Mouse (Mus musculus) C2C12 (cell line): ENCODE measurements around the gene Glrx3. TPM values are rescaled to one million over a fixed set of nuclear protein-coding genes. Genes with fewer than 3 reads are reported as not detected.

Experiments
- H3K27me3 ChIP-seq: one replicate; pipeline ENCODE4 v1.6.1; 2011; ENCODE audit not compliant: control insufficient read depth, insufficient read depth, insufficient read length
- H3K36me3 ChIP-seq: one replicate; pipeline ENCODE4 v1.6.1; 2011; ENCODE audit not compliant: control insufficient read depth, insufficient read depth
- H3K4me3 ChIP-seq: one replicate; pipeline ENCODE4 v1.5.1; 2011; ENCODE audit warnings: mild to moderate bottlenecking, control low read depth; ENCODE audit not compliant: poor library complexity, insufficient read depth, severe bottlenecking
- H3K79me2 ChIP-seq: one replicate; pipeline ENCODE4 v1.6.1; 2011; ENCODE audit not compliant: control insufficient read depth, insufficient read depth
- H3K79me3 ChIP-seq: one replicate; pipeline ENCODE4 v1.6.1; 2011; ENCODE audit warnings: low read depth, control low read depth
- H3ac ChIP-seq: one replicate; pipeline ENCODE3; 2011; ENCODE audit warnings: low read depth; ENCODE audit not compliant: control insufficient read depth, insufficient read length
- CEBPB ChIP-seq: IDR thresholded peaks from one replicate; pipeline ENCODE4 v1.6.1; 2011; ENCODE audit warnings: low read depth, mild to moderate bottlenecking, control low read depth, moderate library complexity
- CTCF ChIP-seq: IDR thresholded peaks from one replicate; pipeline ENCODE4 v1.5.1; 2011; ENCODE audit not compliant: control insufficient read depth, insufficient read depth, insufficient read length
- FOSL1 ChIP-seq: IDR thresholded peaks from one replicate; pipeline ENCODE4 v1.8.0; 2011; ENCODE audit warnings: mild to moderate bottlenecking, low read length; ENCODE audit not compliant: poor library complexity, insufficient read depth, severe bottlenecking
- MAX ChIP-seq: IDR thresholded peaks from one replicate; pipeline ENCODE4 v1.6.1; 2011; ENCODE audit warnings: mild to moderate bottlenecking, control low read depth
- MYOD1 ChIP-seq: IDR thresholded peaks from one replicate; pipeline ENCODE4 v1.6.1; 2011; ENCODE audit warnings: low read depth; ENCODE audit not compliant: control insufficient read depth, insufficient read length
- MYOG ChIP-seq: IDR thresholded peaks from one replicate; pipeline ENCODE4 v1.6.1; 2011; ENCODE audit not compliant: control insufficient read depth, insufficient read length; ENCODE audit errors: extremely low read depth
- USF1 ChIP-seq: IDR thresholded peaks from one replicate; pipeline ENCODE4 v1.6.1; 2011; ENCODE audit warnings: low read depth, mild to moderate bottlenecking, control low read depth, moderate library complexity
- polyA plus RNA-seq: library from polyadenylated mRNA; unstranded; fragments of >200 nt; fragmentation: generic; extraction: Trizol; gene quantifications from one replicate; pipeline ENCODE4 v1.2.1, GENCODE M21; 2012; ENCODE audit warnings: missing spikeins

Glrx3 gene
- polyA plus RNA-seq, 1 experiment, result 241 TPM

DNA sequence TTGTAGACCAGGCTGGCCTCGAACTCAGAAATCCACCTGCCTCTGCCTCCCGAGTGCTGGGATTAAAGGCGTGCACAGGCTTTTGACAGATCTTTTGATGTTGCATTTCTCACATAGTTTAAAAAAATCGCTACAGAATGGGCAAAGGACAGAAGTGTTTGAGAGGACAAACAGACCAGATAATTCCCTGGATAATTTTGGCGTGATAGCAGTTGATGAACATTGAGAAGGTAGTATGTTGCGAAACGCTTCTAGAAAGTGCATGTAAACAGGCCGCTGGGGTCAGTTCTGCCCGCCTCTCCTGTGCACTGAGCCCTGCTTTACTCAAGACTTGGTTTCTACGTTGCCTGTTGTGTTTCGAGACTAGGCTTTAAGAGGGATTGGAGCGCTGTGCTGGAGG lies 7.9 kb downstream of the Glrx3 start:
- Histone ChIP-seq H3ac (no peak overlapping the region), H3K79me2 (peaks cover 97% of the 10 kb centered on the region), H3K36me3 (peaks cover 49% of the 10 kb centered on the region), H3K27me3 (no peaks in the 10 kb centered on the region), H3K79me3 (peaks cover 73% of the 10 kb centered on the region), H3K4me3 (no peak overlapping the region)
- no peak for TF ChIP-seq CEBPB

DNA sequence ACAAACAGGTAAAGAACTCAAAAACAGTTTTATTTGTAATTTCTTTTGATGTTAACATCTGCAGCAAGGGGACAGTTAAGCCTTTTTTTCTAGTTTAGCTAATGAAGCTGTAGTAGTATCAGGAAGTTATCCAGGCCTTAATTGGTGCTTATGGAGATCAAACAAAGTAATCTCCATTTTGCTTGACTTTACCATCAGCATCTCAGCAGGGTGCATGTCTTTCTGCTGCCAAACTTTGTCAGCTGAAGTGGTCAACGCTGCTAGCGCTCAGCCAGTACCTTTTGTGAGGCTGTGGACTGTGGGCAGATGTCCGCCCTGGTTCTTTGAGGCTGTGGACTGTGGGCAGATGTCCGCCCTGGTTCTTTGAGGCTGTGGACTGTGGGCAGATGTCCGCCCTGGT lies 24.0 kb downstream of the Glrx3 start:
- no peak overlapping the region for H3ac ChIP-seq
- H3K79me3 ChIP-seq, result peaks cover 1% of the 10 kb centered on the region
- peaks cover 46% of the 10 kb centered on the region for H3K36me3 ChIP-seq
- no peak for TF ChIP-seq MYOD1
- no peaks in the 10 kb centered on the region for H3K79me2 ChIP-seq
- H3K4me3 ChIP-seq, result no peak overlapping the region
- no peaks in the 10 kb centered on the region for H3K27me3 ChIP-seq

DNA sequence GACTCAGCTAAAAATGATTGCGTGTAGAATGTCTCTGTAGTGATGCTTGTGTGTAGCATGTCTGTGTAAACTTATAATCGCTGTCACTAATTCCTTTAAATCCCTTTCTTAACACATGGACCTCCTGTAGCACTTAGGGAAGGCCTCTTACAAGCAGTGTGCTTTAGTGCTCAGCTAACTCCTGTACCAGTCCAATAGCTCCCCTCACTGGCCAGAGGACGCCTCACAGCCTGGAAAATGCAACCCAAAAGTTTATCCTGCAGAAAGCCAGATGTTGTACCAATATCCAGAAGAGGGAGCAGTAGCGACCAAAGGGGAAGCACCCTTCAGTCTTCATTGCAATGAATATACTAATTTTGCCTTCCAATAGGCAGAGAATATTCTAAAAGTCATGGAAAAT lies 30.8 kb downstream of the Glrx3 start:
- TF ChIP-seq MYOD1, result no peak
- no peak for TF ChIP-seq MAX
- no peak for TF ChIP-seq CTCF
- no peak for TF ChIP-seq CEBPB
- TF ChIP-seq FOSL1, result no peak
- no peak for TF ChIP-seq USF1
- TF ChIP-seq MYOG, result no peak
- Histone ChIP-seq H3K4me3 (no peak overlapping the region), H3K27me3 (no peaks in the 10 kb centered on the region), H3K79me2 (no peaks in the 10 kb centered on the region), H3K79me3 (no peaks in the 10 kb centered on the region), H3K36me3 (peaks cover 35% of the 10 kb centered on the region), H3ac (no peak overlapping the region)

DNA sequence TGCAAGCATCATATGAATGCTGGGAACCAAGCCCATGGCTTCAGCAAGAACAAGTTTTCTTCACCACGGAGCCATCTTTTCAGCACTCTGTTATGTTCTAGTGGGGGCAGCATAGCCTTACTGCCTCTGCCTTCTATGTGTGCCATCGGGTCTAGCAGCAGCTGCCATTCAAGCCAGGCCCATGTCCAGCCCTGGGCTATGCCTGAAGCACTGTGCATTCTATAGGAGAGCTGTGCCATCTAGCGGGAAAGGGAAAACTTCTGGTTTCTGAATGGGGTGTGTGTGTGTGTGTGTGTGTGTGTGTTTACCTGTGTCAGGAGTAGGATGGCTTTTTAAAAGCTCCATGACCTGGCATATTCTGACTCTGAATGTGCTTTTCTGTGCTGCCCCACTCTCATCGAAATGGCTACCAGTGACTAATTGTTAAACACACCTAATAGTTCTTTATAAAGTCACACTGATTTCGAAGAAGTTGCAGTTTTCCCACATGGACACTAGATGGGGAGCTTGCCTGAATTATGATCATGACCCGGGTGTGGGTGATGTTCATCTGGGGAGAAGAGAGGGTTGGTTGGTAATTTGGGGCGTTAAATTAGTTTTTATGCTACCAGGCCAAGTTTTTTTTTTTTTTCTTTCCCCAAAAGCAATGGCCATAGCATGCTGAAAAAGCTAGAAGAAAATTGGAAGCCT lies 34.2 kb downstream of the Glrx3 start:
- no peaks in the 10 kb centered on the region for H3K79me3 ChIP-seq
- peaks cover 12% of the 10 kb centered on the region for H3K36me3 ChIP-seq
- H3ac ChIP-seq, result no peak overlapping the region
- no peak overlapping the region for H3K4me3 ChIP-seq
- no peaks in the 10 kb centered on the region for H3K27me3 ChIP-seq
- no peak for TF ChIP-seq USF1
- TF ChIP-seq FOSL1, result no peak
- no peak for TF ChIP-seq MAX
- no peak for TF ChIP-seq MYOD1
- TF ChIP-seq CTCF, result no peak
- no peak for TF ChIP-seq CEBPB
- no peak for TF ChIP-seq MYOG
- no peaks in the 10 kb centered on the region for H3K79me2 ChIP-seq

DNA sequence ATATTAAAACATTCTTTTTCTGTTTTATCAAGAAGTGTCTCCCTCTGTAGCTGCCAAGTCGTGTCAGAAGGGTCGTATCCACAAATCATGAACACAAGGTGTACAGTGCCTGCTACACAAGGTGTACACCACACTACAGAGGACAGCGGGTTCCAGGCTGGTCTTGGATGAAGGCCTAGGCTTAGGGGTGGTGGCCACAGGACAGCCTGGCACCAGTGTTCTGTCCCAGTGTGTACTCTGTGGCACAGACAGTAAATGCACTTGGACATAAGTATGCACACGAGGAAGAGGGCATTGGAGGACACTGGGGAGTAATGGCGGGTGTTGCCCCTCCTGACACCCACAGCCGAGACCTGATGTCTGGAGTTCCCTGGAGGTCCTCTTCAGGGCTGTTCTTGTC lies 34.7 kb downstream of the Glrx3 start:
- H3K79me2 ChIP-seq, result no peaks in the 10 kb centered on the region
- no peak for TF ChIP-seq MYOG
- no peak for TF ChIP-seq CEBPB
- no peak for TF ChIP-seq FOSL1
- no peak for TF ChIP-seq USF1
- TF ChIP-seq CTCF, result no peak
- TF ChIP-seq MYOD1, result no peak
- TF ChIP-seq MAX, result no peak
- H3K79me3 ChIP-seq, result no peaks in the 10 kb centered on the region

DNA sequence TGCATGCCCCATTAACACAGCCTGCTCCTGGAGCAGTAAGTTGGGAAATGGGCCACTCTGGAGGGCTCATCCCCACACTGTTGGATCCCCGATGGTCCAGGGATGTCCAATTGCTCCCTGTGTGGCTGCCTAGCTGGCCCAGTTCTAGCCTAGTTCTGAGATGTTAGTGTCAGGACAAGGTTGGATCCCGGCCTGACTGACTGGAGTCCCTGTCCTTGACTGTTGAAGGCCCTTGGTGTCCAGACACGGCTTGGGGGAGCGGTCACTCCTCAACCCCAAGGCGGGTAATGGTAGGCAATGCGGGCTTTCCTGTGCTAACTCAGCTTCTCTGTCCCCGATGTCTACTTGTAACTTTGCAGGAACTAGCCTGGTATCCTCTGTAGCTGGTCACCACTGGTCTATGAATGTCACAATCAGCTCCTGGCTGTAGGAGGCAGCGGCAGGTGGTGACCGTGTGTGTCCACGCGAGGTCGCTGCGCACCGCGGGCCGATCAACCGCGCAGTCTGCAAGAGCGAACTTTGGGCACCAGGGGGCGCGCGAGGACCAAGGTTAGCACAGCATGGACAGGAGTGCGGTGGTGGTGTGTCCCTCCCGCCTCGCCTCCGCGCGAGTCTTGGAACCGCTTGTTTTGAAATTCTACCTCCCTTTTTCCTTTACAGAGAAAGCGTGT lies 40.7 kb downstream of the Glrx3 start:
- H3K36me3 ChIP-seq, result no peaks in the 10 kb centered on the region
- H3K4me3 ChIP-seq, result no peak overlapping the region
- no peaks in the 10 kb centered on the region for H3K79me2 ChIP-seq
- H3ac ChIP-seq, result no peak overlapping the region
- peak; percentile 100 for TF ChIP-seq CTCF
- TF ChIP-seq MAX, result peak; percentile 21
- TF ChIP-seq USF1, result no peak
- H3K79me3 ChIP-seq, result no peaks in the 10 kb centered on the region
- peaks cover 7% of the 10 kb centered on the region for H3K27me3 ChIP-seq

More for the DNA sequence above, 34.7 kb downstream of the Glrx3 start:
- Histone ChIP-seq H3K4me3 (no peak overlapping the region), H3ac (no peak overlapping the region), H3K36me3 (peaks cover 6% of the 10 kb centered on the region), H3K27me3 (no peaks in the 10 kb centered on the region)

DNA sequence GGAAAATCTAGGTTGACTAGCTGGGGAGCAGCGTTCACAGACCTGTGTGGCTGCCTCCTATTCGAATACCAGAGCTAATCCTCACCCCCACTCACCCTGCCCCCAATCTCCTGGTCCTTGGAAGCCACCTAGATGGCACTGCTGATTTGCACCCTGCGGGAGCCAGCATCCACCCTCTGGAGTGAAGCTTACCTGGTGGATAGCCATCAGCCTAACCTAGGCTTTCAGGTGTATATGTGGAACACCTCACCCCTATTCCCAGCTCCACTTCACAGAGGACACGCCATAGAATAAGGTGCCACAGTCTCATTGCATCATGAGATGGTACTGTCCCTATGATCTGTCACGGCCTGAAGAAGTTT lies 41.2 kb downstream of the Glrx3 start:
- no peak overlapping the region for H3K4me3 ChIP-seq
- H3K79me3 ChIP-seq, result no peaks in the 10 kb centered on the region
- no peak for TF ChIP-seq MYOD1
- no peak for TF ChIP-seq MYOG
- TF ChIP-seq USF1, result no peak
- TF ChIP-seq CEBPB, result no peak
- no peak for TF ChIP-seq FOSL1
- no peak for TF ChIP-seq CTCF
- no peak for TF ChIP-seq MAX

More for the DNA sequence above, 41.2 kb downstream of the Glrx3 start:
- no peak overlapping the region for H3ac ChIP-seq
- peaks cover 7% of the 10 kb centered on the region for H3K27me3 ChIP-seq
- no peaks in the 10 kb centered on the region for H3K36me3 ChIP-seq
- no peaks in the 10 kb centered on the region for H3K79me2 ChIP-seq
